Mouse (Mus musculus) lung, embryonic 16.5 days (tissue): ENCODE data around the gene Mettl14. TPM values are rescaled to one million over a fixed set of nuclear protein-coding genes. Genes with fewer than 3 reads are reported as not detected.
"Not testable (repeated sequence)": the region's sequence is repeated elsewhere in the genome, so short reads cannot be mapped to it uniquely, and the experiment has no call there.

Source experiments
- ATAC-seq: fragments of 200-750 bp; cut with Nextera tagmentation; 2 replicates; pipeline ENCODE4 v1.8.0; 2017; ENCODE audit warnings: low read depth, mild to moderate bottlenecking, moderate library complexity
- H3K27ac ChIP-seq: fragments of 300-500 bp; sonication (generic); 2 replicates; pipeline ENCODE4 v1.5.1; 2014; ENCODE audit warnings: mild to moderate bottlenecking, control low read depth, low read length
- H3K27me3 ChIP-seq: fragments of 300-500 bp; sonication (generic); 2 replicates; pipeline ENCODE4 v1.6.1; 2014; ENCODE audit warnings: low read depth, low read length, mixed read lengths; ENCODE audit not compliant: control insufficient read depth, insufficient read depth
- H3K36me3 ChIP-seq: fragments of 300-500 bp; sonication (generic); 2 replicates; pipeline ENCODE4 v1.6.1; 2014; ENCODE audit warnings: low read length; ENCODE audit not compliant: control insufficient read depth, insufficient read depth
- H3K4me1 ChIP-seq: fragments of 300-500 bp; sonication (generic); replicated peaks from 2 replicates; pipeline ENCODE4 v1.6.1; 2014; ENCODE audit warnings: low read length, mixed read lengths; ENCODE audit not compliant: control insufficient read depth, insufficient read depth
- H3K4me2 ChIP-seq: fragments of 300-500 bp; sonication (generic); 2 replicates; pipeline ENCODE4 v1.6.1; 2014; ENCODE audit warnings: low read depth, low read length, control low read depth
- H3K4me3 ChIP-seq: fragments of 300-500 bp; sonication (generic); 2 replicates; pipeline ENCODE4 v1.5.1; 2014; ENCODE audit warnings: mild to moderate bottlenecking, low read length, control low read depth
- H3K9ac ChIP-seq: fragments of 300-500 bp; sonication (generic); 2 replicates; pipeline ENCODE4 v1.6.1; 2014; ENCODE audit warnings: low read length, control low read depth
- H3K9me3 ChIP-seq: fragments of 300-500 bp; sonication (generic); 2 replicates; pipeline ENCODE4 v1.6.1; 2016; ENCODE audit warnings: low read length; ENCODE audit not compliant: control insufficient read depth
- WGBS: fragments of 180-500 bp; shearing (Covaris S2); extraction: QIAGEN DNeasy Blood & Tissue Kit; methylation state at CpG from one replicate; pipeline ENCODE4 v1.1.7; 2014; 5-methylcytosine and 5-hydroxymethylcytosine counted together
- polyA plus RNA-seq: library from polyadenylated mRNA; unstranded; fragments of >200 nt; fragmentation: Nextera tagmentation; extraction: Ambion mirVana; gene quantifications from 2 replicates; pipeline ENCODE4 v1.2.1, GENCODE M21; 2015

The Mettl14 gene
- polyA plus RNA-seq, 1 experiment from 2014 or later = 25.1 TPM

DNA sequence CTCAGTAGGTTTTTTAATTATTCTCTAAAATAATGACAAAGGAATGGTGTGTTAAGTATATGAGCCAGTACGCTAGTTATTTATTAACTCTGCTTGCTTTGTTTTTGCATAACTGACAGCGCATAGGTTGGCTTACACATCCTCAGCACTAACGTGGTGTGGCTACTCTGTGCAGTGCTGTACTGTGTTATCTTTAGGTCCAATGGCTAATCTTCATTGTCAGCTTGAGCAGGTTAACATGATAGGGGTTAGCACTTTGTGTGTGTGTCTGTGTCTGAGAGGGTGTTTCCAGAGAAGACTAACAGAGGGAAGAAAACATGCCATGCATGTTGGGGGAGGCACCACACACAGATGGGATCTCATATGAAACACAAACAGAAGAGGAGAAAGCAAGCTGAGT is 19.0 kb upstream of the Mettl14 start:
- no peak overlapping the region for H3K27ac ChIP-seq
- H3K4me2 ChIP-seq = no peak overlapping the region
- no peak overlapping the region for H3K4me3 ChIP-seq
- no peak for ATAC-seq
- no peaks in the 10 kb centered on the region for H3K4me1 ChIP-seq
- no peaks in the 10 kb centered on the region for H3K36me3 ChIP-seq
- 73% methylated on average over 3 of the region's 3 CpGs for WGBS
- no peaks in the 10 kb centered on the region; the same call in 1 of the 2 replicates for H3K27me3 ChIP-seq
- no peaks in the 10 kb centered on the region for H3K9me3 ChIP-seq
- H3K9ac ChIP-seq = no peak overlapping the region

DNA sequence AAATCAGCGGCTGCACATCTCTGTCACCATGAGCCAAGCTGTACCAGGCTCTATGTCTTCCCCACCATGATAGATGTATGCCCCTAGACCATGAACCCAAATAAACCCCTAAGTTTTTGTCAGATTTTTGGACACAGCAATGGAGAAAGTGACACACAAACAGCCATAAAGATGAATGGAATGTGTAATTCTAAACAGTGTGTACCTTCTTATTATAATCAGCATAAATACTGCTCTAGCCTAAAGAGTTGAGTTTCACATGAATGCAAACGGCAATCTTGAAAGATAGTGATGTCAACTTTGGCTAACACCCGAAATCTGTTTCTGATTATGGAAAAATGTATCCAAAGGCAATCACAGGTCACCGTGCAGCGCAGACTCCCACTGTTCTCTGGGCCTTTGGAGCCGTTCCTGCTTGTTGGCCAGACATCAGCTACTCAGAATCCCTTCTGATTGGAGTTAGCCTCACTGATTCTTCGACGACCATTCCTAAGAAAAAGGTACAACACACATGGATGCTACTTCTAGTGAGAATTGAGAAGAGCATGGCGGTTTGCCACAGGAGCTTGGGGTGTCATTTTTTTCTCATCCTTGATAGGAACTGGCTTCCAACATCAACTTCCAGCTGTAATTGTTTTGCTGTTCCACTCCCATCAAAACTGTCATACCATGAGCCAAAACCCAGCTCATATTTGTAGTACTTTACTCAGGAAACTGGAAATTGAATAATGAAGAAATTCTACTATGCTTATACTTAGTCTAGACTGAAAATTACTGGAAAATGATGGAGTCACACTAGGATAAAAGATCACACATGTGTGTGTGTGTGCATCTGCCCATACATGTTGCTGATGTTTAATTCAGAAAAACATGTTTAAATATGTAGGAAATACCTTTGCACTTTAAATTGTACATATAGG is 11.9 kb upstream of the Mettl14 start:
- H3K9me3 ChIP-seq = no peaks in the 10 kb centered on the region
- ATAC-seq = no peak
- 66% methylated on average over 9 of the region's 9 CpGs for WGBS
- no peaks in the 10 kb centered on the region for H3K4me1 ChIP-seq
- no peak overlapping the region for H3K4me3 ChIP-seq
- no peak overlapping the region for H3K9ac ChIP-seq
- no peaks in the 10 kb centered on the region for H3K36me3 ChIP-seq
- no peaks in the 10 kb centered on the region for H3K27me3 ChIP-seq
- H3K27ac ChIP-seq = no peak overlapping the region
- H3K4me2 ChIP-seq = no peak overlapping the region

DNA sequence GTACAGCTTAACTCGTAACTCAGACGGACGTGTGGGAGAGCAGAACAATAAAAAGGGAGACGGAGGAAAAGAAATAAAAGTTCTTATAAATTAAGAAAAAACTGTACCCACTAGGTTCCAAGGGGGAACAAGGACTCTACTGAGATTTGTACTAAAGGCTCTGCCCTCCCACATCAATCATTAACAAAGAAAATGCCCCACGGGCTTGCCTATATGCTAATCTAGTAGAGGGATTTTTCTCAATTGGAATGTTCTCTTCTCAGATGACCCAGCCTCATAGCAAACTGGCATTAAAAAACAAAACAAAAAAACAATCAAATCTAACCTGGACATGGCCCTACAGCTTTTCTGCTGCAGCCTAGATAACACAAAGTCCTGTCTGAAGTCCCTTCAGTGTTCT is 9.7 kb upstream of the Mettl14 start:
- no peak overlapping the region for H3K9ac ChIP-seq
- ATAC-seq = no peak
- no peaks in the 10 kb centered on the region for H3K4me1 ChIP-seq
- H3K4me3 ChIP-seq = no peak overlapping the region
- no peaks in the 10 kb centered on the region for H3K36me3 ChIP-seq
- H3K27me3 ChIP-seq = no peaks in the 10 kb centered on the region
- no peak overlapping the region for H3K4me2 ChIP-seq
- no peaks in the 10 kb centered on the region for H3K9me3 ChIP-seq
- no peak overlapping the region for H3K27ac ChIP-seq
- 78% methylated on average over 5 of the region's 5 CpGs for WGBS

DNA sequence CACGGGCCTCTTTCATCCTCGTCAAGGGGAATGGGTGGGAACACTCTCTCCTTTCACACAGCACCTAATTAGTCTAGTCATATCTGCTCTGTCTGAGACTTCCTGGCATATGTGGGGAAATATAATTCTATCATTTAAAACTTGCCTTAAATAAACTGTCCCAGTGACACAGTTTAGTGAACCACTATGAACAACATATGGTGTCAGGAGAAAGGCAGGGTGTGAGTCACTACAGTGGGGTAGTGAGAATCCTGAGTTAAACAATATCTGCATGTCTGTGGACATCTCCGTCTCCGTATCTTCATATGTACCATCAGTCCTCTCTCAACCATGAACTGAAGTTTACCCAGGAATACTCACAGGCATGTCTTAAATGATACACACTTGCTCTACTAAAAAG is 5.3 kb upstream of the Mettl14 start:
- no peak overlapping the region for H3K27ac ChIP-seq
- H3K9ac ChIP-seq = no peak overlapping the region
- 36% methylated on average over 4 of the region's 4 CpGs for WGBS
- no peaks in the 10 kb centered on the region for H3K27me3 ChIP-seq
- H3K9me3 ChIP-seq = no peaks in the 10 kb centered on the region
- no peak overlapping the region for H3K4me3 ChIP-seq
- H3K4me2 ChIP-seq = no peak overlapping the region
- no peak; the same call in 1 of the 2 replicates for ATAC-seq
- no peaks in the 10 kb centered on the region for H3K4me1 ChIP-seq
- no peaks in the 10 kb centered on the region for H3K36me3 ChIP-seq

DNA sequence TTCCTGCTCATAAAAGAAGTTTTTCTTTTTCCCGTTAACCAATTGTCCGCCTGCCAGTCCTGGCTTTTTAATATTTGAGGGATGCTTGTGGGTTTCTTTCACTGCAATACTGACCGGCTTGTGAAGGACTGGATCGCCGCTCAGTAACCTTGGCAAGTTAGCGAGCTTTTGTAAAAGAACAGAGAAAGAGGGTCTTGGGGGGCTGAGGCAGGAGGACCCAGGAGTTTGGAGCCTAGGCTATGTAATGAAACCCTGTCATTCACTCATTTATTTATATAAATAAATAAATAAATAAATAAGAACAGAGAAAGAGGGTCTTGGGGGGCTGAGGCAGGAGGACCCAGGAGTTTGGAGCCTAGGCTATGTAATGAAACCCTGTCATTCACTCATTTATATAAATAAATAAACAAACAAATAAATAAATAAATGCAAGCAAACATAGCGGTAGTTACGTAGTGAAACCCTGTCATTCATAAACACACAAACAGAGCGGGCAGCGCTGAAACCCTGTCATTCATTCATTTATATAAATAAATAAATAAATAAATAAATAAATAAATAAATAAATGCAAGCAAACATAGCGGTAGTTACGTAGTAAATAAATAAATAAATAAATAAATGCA is 361 bp upstream of the Mettl14 start:
- ATAC-seq = peak; percentile 67
- H3K36me3 ChIP-seq, H3K4me1 ChIP-seq, H3K9me3 ChIP-seq, H3K27me3 ChIP-seq: not testable (repeated sequence)
- Histone ChIP-seq H3K4me2 (peak overlapping the region; percentile 62), H3K27ac (peak overlapping the region; percentile 67), H3K9ac (peak overlapping the region; percentile 63), H3K4me3 (peak overlapping the region; percentile 79)
- 14% methylated on average over 12 of the region's 12 CpGs for WGBS

DNA sequence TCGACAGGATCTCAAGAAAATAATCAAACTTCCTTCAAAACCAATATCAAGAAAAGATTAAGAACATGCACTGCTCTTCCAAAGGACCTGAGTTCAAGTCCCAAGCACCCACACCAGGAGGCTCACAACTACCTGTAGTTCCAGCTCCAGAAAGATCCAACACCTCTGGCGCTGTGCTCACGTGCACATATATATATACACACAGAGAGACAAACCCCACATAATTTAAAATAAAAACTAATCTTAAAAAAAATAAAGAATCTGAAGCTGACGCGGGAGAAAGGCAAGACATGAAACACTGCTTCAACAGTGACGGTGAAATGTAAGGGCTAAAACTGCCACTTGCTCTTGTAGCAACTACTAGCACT is 806 bp downstream of the Mettl14 start:
- no peak for ATAC-seq
- Histone ChIP-seq H3K4me1 (peaks cover 7% of the 10 kb centered on the region; the same call in 1 of the 2 replicates), H3K9me3 (no peaks in the 10 kb centered on the region), H3K27ac (peak overlapping the region; percentile 94), H3K9ac (peak overlapping the region; percentile 77), H3K36me3 (peaks cover 2% of the 10 kb centered on the region; the same call in 1 of the 2 replicates), H3K4me3 (peak overlapping the region; percentile 79), H3K27me3 (no peaks in the 10 kb centered on the region), H3K4me2 (peak overlapping the region; percentile 67)
- 4% methylated on average over 6 of the region's 6 CpGs for WGBS

DNA sequence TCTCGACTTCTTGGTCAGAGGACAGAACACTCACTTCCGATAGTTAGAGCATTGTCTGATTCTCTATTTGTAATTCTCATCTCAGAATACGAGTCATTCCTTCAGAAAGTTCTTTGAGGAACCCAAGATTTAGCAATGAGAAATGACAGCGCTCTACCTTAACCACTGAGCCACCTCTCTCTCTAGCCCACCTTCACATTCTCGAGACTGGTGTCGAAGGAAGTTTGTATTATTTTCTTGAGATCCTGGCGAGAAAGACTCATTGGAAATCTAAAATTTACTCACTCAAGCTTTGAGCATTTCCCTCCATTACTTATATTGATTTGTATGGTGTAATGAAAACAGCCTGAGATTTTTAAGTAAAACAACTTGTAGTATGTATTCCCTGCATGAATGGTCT is 1.5 kb downstream of the Mettl14 start:
- Histone ChIP-seq H3K4me2 (peak overlapping the region; percentile 67), H3K9me3 (no peaks in the 10 kb centered on the region), H3K4me3 (no peak overlapping the region), H3K4me1 (peaks cover 7% of the 10 kb centered on the region; the same call in 1 of the 2 replicates), H3K9ac (no peak overlapping the region; the same call in 1 of the 2 replicates), H3K36me3 (peaks cover 2% of the 10 kb centered on the region; the same call in 1 of the 2 replicates), H3K27ac (no peak overlapping the region), H3K27me3 (no peaks in the 10 kb centered on the region)
- WGBS = 87% methylated on average over 7 of the region's 7 CpGs
- ATAC-seq = no peak

DNA sequence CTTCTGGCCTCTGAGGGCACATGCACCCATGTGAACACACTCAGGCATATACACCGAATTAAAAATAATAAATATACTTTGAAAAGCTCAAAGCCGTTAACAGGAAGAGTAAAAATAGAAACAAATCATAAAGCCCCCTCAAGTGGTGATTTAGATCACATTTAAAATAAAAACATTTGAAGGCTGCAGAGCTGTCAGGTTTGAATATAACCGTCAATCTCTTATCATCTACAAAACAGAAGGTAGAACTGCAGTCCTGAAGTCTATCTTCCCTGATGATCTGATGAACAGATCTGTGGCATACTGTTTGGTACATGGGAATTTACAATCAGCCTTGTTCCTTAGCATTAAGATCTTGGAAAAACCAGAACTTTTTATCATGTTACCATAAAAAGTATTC is 9.3 kb downstream of the Mettl14 start:
- no peak overlapping the region for H3K27ac ChIP-seq
- H3K36me3 ChIP-seq = peaks cover 4% of the 10 kb centered on the region; the same call in 1 of the 2 replicates
- H3K4me2 ChIP-seq = no peak overlapping the region
- H3K4me1 ChIP-seq = no peaks in the 10 kb centered on the region
- WGBS = 89% methylated on average over 3 of the region's 3 CpGs
- no peak overlapping the region for H3K4me3 ChIP-seq
- no peaks in the 10 kb centered on the region for H3K9me3 ChIP-seq
- no peaks in the 10 kb centered on the region for H3K27me3 ChIP-seq
- no peak for ATAC-seq
- H3K9ac ChIP-seq = no peak overlapping the region

DNA sequence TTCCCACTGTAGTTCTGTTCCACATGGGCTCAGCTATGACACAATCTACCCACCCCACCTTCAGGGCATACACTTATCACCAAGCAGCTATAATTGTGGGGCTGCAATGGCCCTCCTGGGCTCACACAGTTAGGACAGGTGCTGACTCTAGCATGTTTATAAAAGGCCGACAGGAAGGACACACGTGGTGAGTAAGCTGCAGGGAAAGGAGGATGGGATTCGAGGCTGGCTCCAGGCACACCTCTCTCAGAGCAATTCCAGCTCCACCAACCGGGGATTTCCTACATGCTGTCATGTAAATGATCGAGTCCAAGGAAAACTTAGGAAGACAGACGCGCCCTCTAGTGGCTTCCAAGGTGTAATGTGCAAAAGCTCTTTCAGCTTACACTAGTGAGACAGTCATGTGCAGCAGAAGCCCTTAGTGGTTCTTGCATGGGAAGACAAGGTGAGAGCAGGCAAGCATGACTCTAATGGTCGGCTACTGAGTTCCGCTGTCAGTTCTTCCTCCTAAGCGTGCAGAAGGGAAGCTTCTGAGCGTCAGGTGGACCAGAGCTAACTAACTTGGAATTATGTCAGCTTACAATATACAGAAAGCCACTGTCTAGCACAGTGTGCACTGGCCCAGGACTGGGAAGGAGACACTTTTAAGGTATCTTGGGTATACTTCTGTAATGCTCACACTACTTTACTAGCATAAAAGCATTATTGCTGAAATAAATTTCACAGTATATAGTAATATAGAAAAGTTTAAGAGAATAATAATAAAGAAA is 14.0 kb downstream of the Mettl14 start:
- H3K27me3 ChIP-seq = no peaks in the 10 kb centered on the region
- H3K4me2 ChIP-seq = no peak overlapping the region
- no peaks in the 10 kb centered on the region for H3K4me1 ChIP-seq
- H3K9ac ChIP-seq = no peak overlapping the region
- H3K27ac ChIP-seq = no peak overlapping the region
- H3K9me3 ChIP-seq = no peaks in the 10 kb centered on the region
- peaks cover 12% of the 10 kb centered on the region for H3K36me3 ChIP-seq
- peak; percentile 60 for ATAC-seq
- no peak overlapping the region for H3K4me3 ChIP-seq
- 28% methylated on average over 11 of the region's 11 CpGs for WGBS
